Mouse (Mus musculus): ENCODE data around the gene Efcab14.

Gene Efcab14

GRCm38 (mm10) chr4:115737551-115738041, at the start of gene Efcab14:
TSS of gene Efcab14 (plus strand) at chr4:115737744.
- DNase-seq (ENCODE audit: low read depth), result peak; percentile 93

- no peak for DNase-seq (ENCODE audit: low read depth)
These were observed 36.1 kb upstream of the Efcab14 start for GRCm38 (mm10) chr4:115701468-115701867.

- DNase-seq (ENCODE audit: low read depth), result no peak
These were observed 33.5 kb upstream of the Efcab14 start for GRCm38 (mm10) chr4:115703927-115704505.

- no peak for DNase-seq (ENCODE audit: low read depth)
These were observed 28.5 kb upstream of the Efcab14 start for GRCm38 (mm10) chr4:115708974-115709593.

GRCm38 (mm10) chr4:115709792-115710418, 27.6 kb upstream of the Efcab14 start:
- DNase-seq (ENCODE audit: low read depth), result peak; percentile 60

- DNase-seq (ENCODE audit: low read depth), result peak; percentile 55
These were observed 8.8 kb upstream of the Efcab14 start for GRCm38 (mm10) chr4:115728721-115729120.

- DNase-seq (ENCODE audit: low read depth), result peak; percentile 88
These were observed 5.8 kb upstream of the Efcab14 start for GRCm38 (mm10) chr4:115731588-115732222.

GRCm38 (mm10) chr4:115732223-115732818, 5.2 kb upstream of the Efcab14 start:
- DNase-seq (ENCODE audit: low read depth), result peak; percentile 55

GRCm38 (mm10) chr4:115733746-115734145, 3.8 kb upstream of the Efcab14 start:
- no peak for DNase-seq (ENCODE audit: low read depth)

- no peak for DNase-seq (ENCODE audit: low read depth)
These were observed 2.7 kb upstream of the Efcab14 start for GRCm38 (mm10) chr4:115734867-115735266.

- no peak for DNase-seq (ENCODE audit: low read depth)
These were observed 989 bp downstream of the Efcab14 start for GRCm38 (mm10) chr4:115738481-115738985.

- DNase-seq (ENCODE audit: low read depth), result no peak
These were observed 5.1 kb downstream of the Efcab14 start for GRCm38 (mm10) chr4:115742658-115743057.

- DNase-seq (ENCODE audit: low read depth), result no peak
These were observed 5.6 kb downstream of the Efcab14 start for GRCm38 (mm10) chr4:115743096-115743495.

- DNase-seq (ENCODE audit: low read depth), result no peak
These were observed 10.6 kb downstream of the Efcab14 start for GRCm38 (mm10) chr4:115748181-115748580.

- DNase-seq (ENCODE audit: low read depth), result no peak
These were observed 11.8 kb downstream of the Efcab14 start for GRCm38 (mm10) chr4:115749336-115749735.

GRCm38 (mm10) chr4:115754101-115754500, 16.6 kb downstream of the Efcab14 start:
- no peak for DNase-seq (ENCODE audit: low read depth)

GRCm38 (mm10) chr4:115754851-115755250, 17.3 kb downstream of the Efcab14 start:
- DNase-seq (ENCODE audit: low read depth), result no peak

- DNase-seq (ENCODE audit: low read depth), result no peak
These were observed 23.7 kb downstream of the Efcab14 start for GRCm38 (mm10) chr4:115761206-115761605.

GRCm38 (mm10) chr4:115764581-115764980, 27.0 kb downstream of the Efcab14 start:
- no peak for DNase-seq (ENCODE audit: low read depth)

GRCm38 (mm10) chr4:115767647-115768467, 30.3 kb downstream of the Efcab14 start:
- DNase-seq (ENCODE audit: low read depth), result no peak

GRCm38 (mm10) chr4:115775056-115775455, 37.5 kb downstream of the Efcab14 start:
- no peak for DNase-seq (ENCODE audit: low read depth)
